Mouse (Mus musculus) fibroblast of lung, adult 2 months (primary cell): ENCODE results near the gene Knl1.
"Not testable (repeated sequence)": the region's sequence is repeated elsewhere in the genome, so short reads cannot be mapped to it uniquely, and the experiment has no call there.

Experiments
- DNase-seq: peaks from one replicate; pipeline ENCODE4 v3.0.0-alpha.2; 2011; ENCODE audit warnings: low read depth

Knl1 gene

DNA sequence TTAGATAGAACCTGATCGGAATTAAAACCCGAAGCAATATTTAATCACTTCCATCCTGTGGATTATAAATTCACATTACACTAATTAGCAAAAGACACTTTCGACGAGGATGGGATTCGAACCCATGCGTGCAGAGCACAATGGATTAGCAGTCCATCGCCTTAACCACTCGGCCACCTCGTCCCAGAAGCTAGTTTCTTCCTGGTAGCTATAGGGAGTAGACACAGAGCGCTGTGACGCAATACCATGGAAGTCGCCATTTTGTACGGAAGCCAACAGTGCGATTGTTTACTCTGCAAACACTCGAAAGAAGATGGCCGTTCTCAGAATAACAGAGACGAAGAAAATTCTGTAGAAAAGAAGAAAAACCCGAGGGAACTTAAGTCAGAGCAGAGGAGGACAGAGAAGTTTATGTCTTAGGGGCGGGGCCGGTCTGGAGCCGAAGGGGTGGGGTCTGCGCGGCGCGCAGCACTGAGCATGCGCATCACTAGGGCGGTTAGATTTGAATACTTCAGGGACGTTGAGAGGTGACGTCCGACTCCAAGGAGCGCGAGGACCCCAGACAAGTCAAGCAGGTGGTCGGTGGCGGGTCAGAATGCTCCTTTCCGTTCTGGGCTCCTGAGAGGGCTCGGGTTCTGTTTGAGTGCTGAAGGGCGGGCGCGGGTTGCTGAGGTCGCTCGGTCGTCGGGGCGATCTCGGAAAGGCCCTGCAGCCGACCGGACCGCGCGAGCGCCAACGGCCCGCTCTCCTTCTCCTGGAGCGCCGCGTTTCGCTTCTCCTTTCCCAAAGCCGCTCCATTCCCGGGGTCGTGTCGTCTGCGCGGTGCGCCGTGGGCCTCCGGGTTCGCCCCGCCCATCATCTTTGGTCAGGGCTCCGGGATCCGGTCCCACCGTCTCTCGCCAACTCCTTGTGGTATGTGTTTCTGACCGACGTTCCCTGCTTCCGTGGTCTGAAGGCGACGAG is at the start of gene Knl1:
Knl1 (plus strand) TSS at position 471 of the 963 bp plus-strand sequence.
- DNase-seq, result peak; percentile 87

- no peak for DNase-seq
Measured at GRCm38 (mm10) chr2:118998115-118998866, 48.6 kb upstream of the Knl1 start.

DNA sequence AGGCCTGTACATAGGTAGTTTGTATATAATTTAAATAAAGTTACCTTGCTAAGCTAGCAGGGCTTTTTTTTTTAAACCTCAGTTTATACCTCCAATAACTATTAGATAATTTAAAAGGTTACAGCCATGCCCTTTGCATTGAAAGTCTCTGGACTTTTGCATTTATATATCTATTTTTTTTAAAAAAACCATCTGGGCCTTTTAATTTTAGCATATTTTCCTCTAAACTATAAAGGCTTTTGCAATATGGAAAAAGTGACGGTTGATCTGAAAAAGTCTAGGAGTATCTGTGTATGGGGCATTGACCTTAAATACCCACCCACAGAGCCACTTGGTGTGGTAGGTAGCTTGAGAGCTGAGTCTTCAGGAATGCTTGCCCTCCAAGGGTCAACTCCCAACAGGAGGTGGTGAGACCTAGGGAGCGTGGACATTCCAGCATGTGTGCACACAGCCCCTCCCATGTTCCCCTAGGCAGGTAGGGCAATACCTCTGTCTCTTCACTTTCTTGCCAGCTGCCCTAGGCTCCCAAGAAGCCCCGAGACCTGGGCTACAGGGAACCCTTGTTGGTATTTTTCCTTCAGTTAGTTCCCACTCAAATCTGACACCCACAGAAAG is 47.8 kb upstream of the Knl1 start:
- DNase-seq, result no peak

GRCm38 (mm10) chr2:119006886-119007285 is 40.0 kb upstream of the Knl1 start:
- no peak for DNase-seq

DNA sequence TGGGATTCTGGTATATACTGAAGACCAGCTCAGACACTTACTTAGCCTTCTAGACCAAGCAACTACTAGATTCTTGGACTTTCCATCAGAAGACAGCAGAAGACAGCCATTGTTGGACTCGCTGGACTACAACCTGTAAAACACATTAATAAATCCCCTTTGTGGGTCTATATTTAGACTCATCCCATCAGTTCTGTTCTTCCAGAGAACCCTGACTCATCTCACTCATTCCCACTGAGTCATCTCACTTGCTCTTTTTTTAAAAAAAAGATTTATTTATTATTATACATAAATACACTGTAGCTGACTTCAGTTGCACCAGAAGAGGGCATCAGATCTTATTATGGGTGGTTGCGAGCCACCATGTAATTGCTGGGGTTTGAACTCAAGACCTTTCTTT is 37.5 kb upstream of the Knl1 start:
- DNase-seq, result no peak

DNA sequence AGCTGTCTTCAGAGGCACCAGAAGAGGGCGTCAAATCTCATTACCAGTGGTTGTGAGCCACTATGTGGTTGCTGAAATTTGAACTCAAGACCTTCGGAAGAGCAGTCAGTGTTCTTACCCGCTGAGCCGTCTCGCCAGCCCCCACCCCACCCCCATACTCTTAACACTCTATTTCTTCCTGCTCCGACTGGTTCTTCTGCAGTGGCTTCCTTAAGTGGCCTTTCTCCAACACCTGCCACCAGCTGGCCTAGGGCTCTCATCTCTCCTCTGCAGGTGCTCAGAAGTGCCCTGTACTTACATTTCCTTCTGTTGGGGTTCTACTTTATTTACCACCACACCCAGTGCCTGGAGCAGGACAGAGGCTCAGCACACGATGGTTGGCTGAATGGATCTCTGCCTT is 31.9 kb upstream of the Knl1 start:
- no peak for DNase-seq

GRCm38 (mm10) chr2:119015604-119016180 is 31.2 kb upstream of the Knl1 start:
- no peak for DNase-seq

GRCm38 (mm10) chr2:119016312-119016711 is 30.6 kb upstream of the Knl1 start:
- not testable (repeated sequence) for DNase-seq

DNA sequence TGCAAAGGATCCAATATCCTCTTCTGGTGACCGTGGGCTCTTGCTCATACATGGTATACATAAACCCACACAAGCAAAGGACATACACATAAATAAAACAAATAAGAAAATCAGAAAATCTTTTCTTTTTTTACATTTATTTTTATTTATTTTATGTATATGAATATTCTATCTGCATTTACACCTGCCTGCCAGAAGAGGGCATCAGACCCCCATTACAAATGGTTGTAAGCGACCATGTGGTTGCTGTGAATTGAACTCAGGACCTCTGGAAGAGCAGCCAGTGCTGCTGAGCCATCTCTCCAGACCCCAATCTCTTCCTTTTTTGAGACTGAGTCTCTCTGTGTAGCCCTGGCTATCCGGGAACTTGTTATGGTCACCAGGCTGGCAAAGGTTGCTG is 29.3 kb upstream of the Knl1 start:
- no peak for DNase-seq

DNA sequence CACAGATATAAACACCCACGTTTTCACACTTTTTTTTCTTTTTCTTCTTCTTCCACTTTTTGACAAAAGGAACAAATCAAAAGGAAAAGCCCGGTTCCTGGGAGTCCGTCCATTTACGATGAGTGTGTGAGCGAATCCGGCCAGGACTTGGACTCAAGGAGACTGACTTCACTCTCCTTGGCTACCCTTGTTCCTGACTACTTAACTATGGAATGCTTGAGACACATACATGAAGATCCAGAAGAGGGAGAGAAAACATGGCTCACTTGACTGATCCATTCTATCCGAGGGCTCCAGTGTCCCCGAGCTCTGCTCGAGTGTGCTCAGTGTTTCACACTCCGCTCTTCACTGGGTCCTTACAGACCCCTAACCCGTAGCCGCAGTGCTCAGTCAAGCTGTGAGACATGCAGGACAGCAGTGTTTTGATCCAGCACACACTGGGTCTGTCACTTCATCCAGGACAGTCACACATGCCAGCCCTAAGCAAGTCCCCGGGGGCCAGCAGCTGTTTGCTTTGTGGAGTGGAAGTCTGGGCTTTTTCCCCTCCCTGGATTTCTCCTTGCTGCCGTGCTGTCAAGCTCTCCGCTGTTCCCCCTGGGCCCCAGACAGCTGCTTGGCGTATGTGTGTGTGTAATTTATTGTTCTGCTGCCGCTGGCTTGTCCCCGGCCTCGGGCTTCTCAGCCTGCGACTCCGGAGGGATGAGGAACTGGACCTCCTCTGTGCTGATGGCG is 28.4 kb upstream of the Knl1 start:
- no peak for DNase-seq

GRCm38 (mm10) chr2:119019131-119019530 is 27.8 kb upstream of the Knl1 start:
- DNase-seq, result no peak

DNA sequence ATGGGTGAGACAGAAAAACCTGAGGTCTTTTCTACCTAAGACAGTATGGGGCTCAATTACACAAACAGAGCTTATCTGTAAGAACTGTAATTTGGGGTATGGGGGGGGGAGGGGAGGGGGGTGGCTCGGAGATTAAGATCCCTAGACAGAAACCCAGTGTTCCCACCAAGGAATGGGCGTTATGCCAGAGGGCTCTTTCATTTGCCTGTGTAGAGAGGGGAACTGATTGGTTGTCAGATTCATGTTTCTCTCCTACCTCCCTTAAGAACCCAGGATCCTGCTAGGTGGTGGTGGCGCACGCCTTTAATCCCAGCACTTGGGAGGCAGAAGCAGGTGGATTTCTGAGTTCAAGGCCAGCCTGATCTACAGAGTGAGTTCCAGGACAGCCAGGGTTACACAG is 27.4 kb upstream of the Knl1 start:
- DNase-seq, result no peak

- DNase-seq, result no peak
Measured at GRCm38 (mm10) chr2:119023154-119023660, 23.7 kb upstream of the Knl1 start.

DNA sequence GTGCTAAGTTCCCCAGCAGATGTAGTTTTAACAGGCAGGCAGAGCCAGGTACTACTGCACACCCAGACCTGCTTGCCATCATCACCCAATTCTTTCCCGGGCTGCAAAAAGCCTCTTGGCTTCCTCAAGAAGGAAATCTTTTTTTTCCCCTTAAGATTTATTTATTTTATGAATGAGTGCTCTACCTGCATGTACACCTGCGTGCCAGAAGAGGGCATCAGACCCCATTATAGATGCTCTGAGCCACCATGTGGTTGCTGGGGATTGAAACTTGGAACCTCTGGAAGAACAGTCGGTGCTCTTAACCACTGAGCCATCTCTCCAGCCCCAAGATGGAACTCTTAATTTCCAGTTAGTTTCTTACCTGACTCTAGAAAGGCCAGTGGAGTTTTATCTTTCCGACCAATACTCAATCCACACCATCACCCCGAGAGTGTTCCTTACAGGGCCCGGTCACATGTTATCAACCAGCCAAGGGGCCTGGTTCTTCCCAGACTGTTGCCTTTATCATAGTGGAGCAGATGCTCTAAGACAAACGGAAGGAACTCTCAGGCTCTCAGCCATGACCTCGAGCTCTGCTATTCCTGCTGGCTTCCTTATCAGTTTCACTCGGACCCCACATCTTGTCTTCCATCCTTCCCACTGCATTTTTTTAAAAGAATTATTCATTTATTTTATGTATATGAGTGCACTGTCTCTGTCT is 22.2 kb upstream of the Knl1 start:
- DNase-seq, result no peak

DNA sequence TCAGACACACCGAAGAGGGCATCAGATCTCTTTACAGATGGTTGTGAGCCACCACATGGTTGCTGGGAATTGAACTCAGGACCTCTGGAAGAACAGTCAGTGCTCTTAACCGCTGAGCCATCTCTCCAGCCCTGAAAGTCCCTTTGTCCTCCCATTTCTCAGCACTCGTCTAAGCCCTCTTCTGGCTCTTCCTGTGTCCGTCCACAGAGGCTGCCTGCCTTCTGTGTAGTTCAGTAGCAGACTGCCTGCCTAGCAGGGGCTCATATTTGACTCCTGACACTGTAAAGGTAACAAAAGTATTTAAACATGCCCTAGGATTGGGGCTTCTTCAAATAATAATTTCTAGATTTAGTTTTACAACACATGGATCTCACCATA is 21.7 kb upstream of the Knl1 start:
- no peak for DNase-seq

- DNase-seq, result no peak
Measured at GRCm38 (mm10) chr2:119026951-119027350, 20.0 kb upstream of the Knl1 start.

DNA sequence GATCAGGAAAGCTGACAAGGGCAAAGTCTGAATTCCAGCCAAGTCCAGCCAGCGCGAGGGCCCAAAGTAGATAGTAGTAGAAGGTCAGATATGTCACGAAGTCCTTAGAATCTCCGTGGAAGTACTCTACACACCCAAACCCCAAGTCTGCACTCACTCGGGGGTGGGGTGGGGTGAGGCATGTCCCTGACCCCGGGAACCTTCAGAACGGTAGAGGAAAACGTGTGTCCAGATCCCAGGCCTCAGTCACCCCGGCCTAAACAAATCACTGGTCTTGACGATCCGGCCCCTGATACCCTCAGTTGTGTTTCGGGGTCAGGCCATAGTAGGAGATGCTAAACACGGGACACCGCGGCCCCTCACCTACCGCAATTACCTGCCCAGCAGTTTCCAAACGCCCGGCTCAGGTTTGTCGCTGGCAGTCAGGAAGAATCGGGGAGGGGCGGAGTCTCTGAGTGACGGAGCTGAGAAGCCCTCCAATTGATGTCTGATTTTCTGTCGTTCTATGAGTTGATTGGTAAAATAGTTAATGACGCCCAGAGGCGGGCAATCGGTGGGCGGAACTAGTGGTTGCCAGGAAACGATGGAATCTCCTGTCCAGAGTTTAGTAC is 17.9 kb upstream of the Knl1 start, which contains the start of gene Ccdc32:
Ccdc32 (minus strand) TSS at position 453 of the 611 bp plus-strand sequence.
- peak; percentile 90 for DNase-seq

DNA sequence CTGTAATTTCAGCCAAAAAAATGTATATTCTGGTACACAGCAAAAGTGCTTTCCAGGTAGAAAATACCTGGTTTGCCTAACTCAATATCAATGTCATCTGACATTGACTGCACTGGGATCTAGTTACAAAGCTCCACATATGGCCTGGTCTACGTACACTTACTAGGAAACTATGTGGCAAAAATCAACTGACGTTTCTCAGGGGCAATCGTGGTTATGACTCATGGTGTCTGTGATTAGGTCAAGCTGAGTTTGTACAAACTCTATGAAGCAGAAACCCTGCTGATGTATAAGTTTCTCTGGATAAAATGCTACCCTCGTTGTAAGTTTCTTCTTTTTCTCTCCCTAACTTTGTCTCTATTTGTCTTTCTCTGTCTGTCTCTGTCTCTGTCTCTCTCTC is 14.7 kb upstream of the Knl1 start:
- DNase-seq, result no peak

GRCm38 (mm10) chr2:119034656-119035396 is 12.1 kb upstream of the Knl1 start, which contains the start of gene Rpusd2:
Gene Rpusd2, plus strand, starts transcription at chr2:119034790.
- peak; percentile 90 for DNase-seq

GRCm38 (mm10) chr2:119035397-119035745 is 11.5 kb upstream of the Knl1 start:
- no peak for DNase-seq
